Mouse (Mus musculus) lung, postnatal 0 days (tissue): ENCODE data around the gene Grpr. TPM values are rescaled to one million over a fixed set of nuclear protein-coding genes. Genes with fewer than 3 reads are reported as not detected.
A peak's percentile ranks its signal among the peaks of the same experiment; 100 is the strongest.

Source experiments
- ATAC-seq: fragments of 200-750 bp; cut with Nextera tagmentation; 2 replicates; pipeline ENCODE4 v1.8.0; 2017; ENCODE audit warnings: moderate library complexity
- DNase-seq: peaks from one replicate; pipeline ENCODE4 v3.0.0-alpha.2; 2016; ENCODE audit warnings: low spot score
- H3K27ac ChIP-seq: fragments of 300-500 bp; sonication (generic); 2 replicates; pipeline ENCODE4 v1.5.1; 2014; ENCODE audit warnings: antibody characterized with exemption, mild to moderate bottlenecking, low read length, mixed read lengths
- H3K27me3 ChIP-seq: fragments of 300-500 bp; sonication (generic); replicated peaks from 2 replicates; pipeline ENCODE4 v1.6.1; 2014; ENCODE audit warnings: low read length, mixed read lengths; ENCODE audit not compliant: insufficient read depth
- H3K36me3 ChIP-seq: fragments of 300-500 bp; sonication (generic); 2 replicates; pipeline ENCODE4 v1.6.1; 2014; ENCODE audit warnings: low read length, mixed read lengths; ENCODE audit not compliant: insufficient read depth
- H3K4me1 ChIP-seq: fragments of 300-500 bp; sonication (generic); 2 replicates; pipeline ENCODE4 v1.6.1; 2014; ENCODE audit warnings: antibody characterized with exemption, low read depth, low read length, mixed read lengths; ENCODE audit not compliant: insufficient read depth
- H3K4me2 ChIP-seq: fragments of 300-500 bp; sonication (generic); replicated peaks from 2 replicates; pipeline ENCODE4 v1.6.1; 2014; ENCODE audit warnings: low read depth, mild to moderate bottlenecking, low read length, moderate library complexity, mixed read lengths
- H3K4me3 ChIP-seq: fragments of 300-500 bp; sonication (generic); 2 replicates; pipeline ENCODE4 v1.5.1; 2014; ENCODE audit warnings: low read depth, low read length
- H3K9ac ChIP-seq: fragments of 300-500 bp; sonication (generic); replicated peaks from 2 replicates; pipeline ENCODE4 v1.6.1; 2014; ENCODE audit warnings: low read depth, mild to moderate bottlenecking
- H3K9me3 ChIP-seq: fragments of 300-500 bp; sonication (generic); 2 replicates; pipeline ENCODE4 v1.6.1; 2016; ENCODE audit warnings: low read length, mixed read lengths
- CTCF ChIP-seq: IDR thresholded peaks from 2 replicates; pipeline ENCODE4 v1.5.1; 2016; ENCODE audit warnings: antibody characterized with exemption, mild to moderate bottlenecking
- EP300 ChIP-seq: IDR thresholded peaks from 2 replicates; pipeline ENCODE4 v1.6.1; 2016; ENCODE audit warnings: antibody characterized with exemption, mild to moderate bottlenecking, control low read depth
- WGBS: fragments of 180-500 bp; shearing (Covaris S2); extraction: QIAGEN DNeasy Blood & Tissue Kit; methylation state at CpG from one replicate; pipeline ENCODE4 v1.1.7; 2014; 5-methylcytosine and 5-hydroxymethylcytosine counted together
- polyA plus RNA-seq: library from polyadenylated mRNA; unstranded; fragments of >200 nt; fragmentation: Nextera tagmentation; extraction: Ambion mirVana; gene quantifications from 2 replicates; pipeline ENCODE4 v1.2.1, GENCODE M21; 2015

Grpr gene
- 0.32 and 0.61 TPM in 2 replicates for polyA plus RNA-seq

DNA sequence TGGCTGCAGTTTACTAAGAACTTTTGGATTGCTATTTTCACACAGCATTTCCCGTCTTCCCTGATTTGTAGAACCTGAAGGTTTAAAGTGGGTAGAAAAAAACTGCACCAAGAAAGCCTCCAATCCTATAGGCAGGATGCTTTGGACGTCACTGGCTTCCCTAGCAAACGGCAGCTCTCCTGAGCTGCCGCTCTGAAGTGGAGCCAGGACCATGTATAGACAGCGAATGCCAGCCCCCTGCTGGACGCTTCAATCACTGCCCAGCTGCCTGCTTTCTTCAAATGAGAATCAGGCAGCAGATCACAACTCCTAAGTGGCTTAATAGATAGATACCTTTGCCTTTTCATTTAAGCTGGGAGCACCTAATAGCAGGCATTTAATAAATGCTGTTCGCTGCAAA is at the start of gene Grpr:
Gene Grpr (minus strand): TSS at position 12 of the 400 bp plus-strand sequence.
- H3K4me1 ChIP-seq = no peaks in the 10 kb centered on the region
- no peak within 1 kb of the TSS for H3K4me2 ChIP-seq
- no peak within 1 kb of the TSS for H3K9ac ChIP-seq
- H3K27ac ChIP-seq = no peak within 1 kb of the TSS
- H3K36me3 ChIP-seq = no peaks in the 10 kb centered on the region
- H3K9me3 ChIP-seq = no peaks in the 10 kb centered on the region
- 18% methylated on average over 7 of the region's 7 CpGs for WGBS
- no peak within 1 kb of the TSS for H3K4me3 ChIP-seq
- TF ChIP-seq CTCF (peak; percentile 69), EP300 (no peak)
- ATAC-seq (peak; percentile 94), DNase-seq (peak; percentile 81)
- H3K27me3 ChIP-seq = no peaks in the 10 kb centered on the region

DNA sequence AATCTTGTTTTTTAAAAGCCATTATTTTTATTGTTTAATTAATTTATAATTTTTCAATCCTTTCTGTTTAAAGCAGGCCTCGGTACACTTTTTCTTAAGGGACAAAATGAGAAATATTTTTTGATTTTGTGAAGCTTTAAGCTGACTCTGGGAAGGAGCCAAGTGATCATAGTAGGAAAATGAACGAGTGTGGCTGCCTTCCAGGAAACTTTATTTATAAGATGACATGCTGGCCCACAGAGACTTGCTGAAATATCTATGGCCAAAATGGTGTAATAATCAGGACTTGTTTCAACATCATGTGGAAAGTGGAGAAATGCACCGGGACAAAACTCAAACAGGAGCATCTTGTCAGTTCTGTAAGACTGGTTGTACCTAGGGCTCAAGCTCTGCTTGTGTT is 11.0 kb upstream of the Grpr start:
- no peak overlapping the region for H3K9ac ChIP-seq
- peak; percentile 39 for DNase-seq
- ATAC-seq = no peak

DNA sequence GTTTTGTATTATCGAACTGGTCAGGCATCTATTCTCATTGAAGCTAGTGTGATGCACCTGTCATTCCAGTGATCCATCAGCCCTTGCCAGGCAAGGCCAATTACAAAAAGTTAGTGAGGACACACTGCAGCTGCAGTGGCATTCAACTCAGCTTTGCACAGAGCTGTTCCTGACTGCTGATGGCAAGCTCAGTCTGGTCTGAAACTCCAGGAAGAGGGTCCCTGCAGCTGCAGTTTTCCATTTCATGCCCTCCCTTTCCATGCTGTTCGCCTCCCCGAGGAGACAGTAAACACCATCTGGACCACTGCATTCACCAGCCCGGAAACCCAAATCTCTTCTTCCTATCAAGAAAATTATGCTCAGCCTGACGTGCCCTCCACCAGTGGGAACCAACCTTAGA is 2.4 kb downstream of the Grpr start:
- Histone ChIP-seq H3K4me1 (no peaks in the 10 kb centered on the region), H3K4me2 (no peak overlapping the region), H3K9me3 (no peaks in the 10 kb centered on the region), H3K9ac (no peak overlapping the region), H3K4me3 (no peak overlapping the region), H3K27me3 (no peaks in the 10 kb centered on the region), H3K27ac (no peak overlapping the region), H3K36me3 (no peaks in the 10 kb centered on the region)
- DNase-seq (no peak), ATAC-seq (no peak)
- WGBS = 50% methylated on average over 5 of the region's 5 CpGs
- TF ChIP-seq CTCF = no peak
- no peak for TF ChIP-seq EP300

More for the DNA sequence above, 11.0 kb upstream of the Grpr start:
- H3K4me2 ChIP-seq = no peak overlapping the region
- H3K27ac ChIP-seq = no peak overlapping the region
- WGBS = 47% methylated on average over 3 of the region's 3 CpGs
- TF ChIP-seq EP300 = no peak
- no peak for TF ChIP-seq CTCF
- no peaks in the 10 kb centered on the region for H3K27me3 ChIP-seq
- no peak overlapping the region for H3K4me3 ChIP-seq
- H3K36me3 ChIP-seq = no peaks in the 10 kb centered on the region
- no peaks in the 10 kb centered on the region for H3K9me3 ChIP-seq
- H3K4me1 ChIP-seq = no peaks in the 10 kb centered on the region

DNA sequence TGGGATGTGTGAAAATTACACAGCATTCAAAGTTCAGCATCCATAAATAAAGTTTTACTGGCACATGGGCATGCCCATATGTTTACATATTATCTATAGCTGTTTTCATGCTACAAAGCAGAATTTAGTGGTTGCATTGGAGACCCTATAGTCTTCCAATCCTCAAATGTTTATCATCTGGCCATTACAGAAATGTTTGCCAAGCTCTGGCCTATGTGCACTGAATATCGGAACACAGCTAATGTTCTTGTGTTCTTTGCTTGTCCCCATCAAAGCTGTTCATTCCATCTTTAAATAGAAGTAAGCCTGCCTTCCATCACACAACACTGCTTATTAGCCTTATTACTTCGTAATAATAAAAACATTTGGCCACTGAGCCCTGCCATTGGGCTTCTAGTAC is 16.6 kb downstream of the Grpr start:
- DNase-seq = no peak
- no peak overlapping the region for H3K27ac ChIP-seq
- ATAC-seq = no peak
- no peaks in the 10 kb centered on the region for H3K27me3 ChIP-seq
- no peak overlapping the region for H3K4me3 ChIP-seq
- H3K4me1 ChIP-seq = no peaks in the 10 kb centered on the region
- H3K36me3 ChIP-seq = no peaks in the 10 kb centered on the region
- H3K9me3 ChIP-seq = no peaks in the 10 kb centered on the region
- TF ChIP-seq EP300 (no peak), CTCF (no peak)
- WGBS = 48% methylated on average over 2 of the region's 2 CpGs
- H3K4me2 ChIP-seq = no peak overlapping the region
- H3K9ac ChIP-seq = no peak overlapping the region

DNA sequence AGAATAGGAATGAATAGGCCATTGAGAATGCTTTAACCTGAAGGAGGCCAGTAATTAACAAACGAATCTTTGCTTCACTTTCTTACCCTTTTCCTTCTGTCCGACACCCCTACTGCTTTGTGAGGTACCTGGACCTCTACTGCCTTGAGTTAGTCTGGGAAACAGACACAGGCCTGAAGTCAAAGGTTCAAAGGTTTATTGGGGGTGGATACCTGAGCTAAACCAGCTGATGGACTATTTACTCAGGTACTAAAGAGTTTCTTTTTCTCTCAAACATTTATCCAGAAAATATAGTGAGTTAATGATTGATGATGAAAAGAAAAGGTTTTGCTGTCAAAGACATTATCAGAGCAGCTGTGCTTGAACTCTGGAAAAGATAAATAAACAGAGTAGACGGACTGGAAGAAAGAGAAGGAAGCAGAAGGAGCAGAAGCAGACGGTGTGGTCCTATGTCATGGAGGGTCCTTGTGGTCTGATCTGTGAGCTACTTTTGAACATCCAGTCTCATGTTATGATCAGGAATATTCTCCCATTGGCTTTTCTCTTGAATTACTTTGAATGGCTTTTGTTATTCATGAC is 30.4 kb downstream of the Grpr start:
- Histone ChIP-seq H3K27ac (no peak overlapping the region), H3K36me3 (no peaks in the 10 kb centered on the region), H3K4me2 (no peak overlapping the region), H3K27me3 (no peaks in the 10 kb centered on the region), H3K4me1 (no peaks in the 10 kb centered on the region), H3K9me3 (no peaks in the 10 kb centered on the region), H3K9ac (no peak overlapping the region), H3K4me3 (no peak overlapping the region)
- TF ChIP-seq CTCF (no peak), EP300 (no peak)
- ATAC-seq (no peak), DNase-seq (no peak)
- WGBS = 36% methylated on average over 4 of the region's 4 CpGs

DNA sequence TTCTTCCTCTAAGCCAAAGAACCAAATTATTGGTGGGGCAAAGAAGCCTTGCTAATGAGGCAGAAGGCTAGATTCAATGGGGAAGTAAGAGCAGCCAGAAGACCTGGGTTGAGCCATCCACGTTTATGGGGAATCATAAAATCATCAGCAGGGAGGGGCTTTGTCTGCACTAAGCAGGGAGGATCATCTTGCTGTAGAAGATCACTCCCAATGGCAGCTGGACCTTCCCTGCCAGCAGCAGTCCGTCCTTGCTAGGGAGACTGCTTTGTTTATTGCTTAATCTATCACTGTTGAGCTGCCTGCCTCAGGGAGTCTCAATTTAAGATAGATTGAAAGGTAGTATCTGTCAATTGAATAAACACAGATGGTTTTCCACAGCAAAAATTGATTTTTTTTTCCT is 37.7 kb downstream of the Grpr start:
- no peak overlapping the region for H3K4me3 ChIP-seq
- no peak for TF ChIP-seq EP300
- no peak for TF ChIP-seq CTCF
- H3K36me3 ChIP-seq = no peaks in the 10 kb centered on the region
- H3K27ac ChIP-seq = no peak overlapping the region
- 24% methylated on average over 2 of the region's 2 CpGs for WGBS
- H3K9me3 ChIP-seq = no peaks in the 10 kb centered on the region
- H3K4me1 ChIP-seq = no peaks in the 10 kb centered on the region
- no peak overlapping the region for H3K9ac ChIP-seq
- ATAC-seq (no peak), DNase-seq (no peak)
- no peaks in the 10 kb centered on the region for H3K27me3 ChIP-seq
- no peak overlapping the region for H3K4me2 ChIP-seq

DNA sequence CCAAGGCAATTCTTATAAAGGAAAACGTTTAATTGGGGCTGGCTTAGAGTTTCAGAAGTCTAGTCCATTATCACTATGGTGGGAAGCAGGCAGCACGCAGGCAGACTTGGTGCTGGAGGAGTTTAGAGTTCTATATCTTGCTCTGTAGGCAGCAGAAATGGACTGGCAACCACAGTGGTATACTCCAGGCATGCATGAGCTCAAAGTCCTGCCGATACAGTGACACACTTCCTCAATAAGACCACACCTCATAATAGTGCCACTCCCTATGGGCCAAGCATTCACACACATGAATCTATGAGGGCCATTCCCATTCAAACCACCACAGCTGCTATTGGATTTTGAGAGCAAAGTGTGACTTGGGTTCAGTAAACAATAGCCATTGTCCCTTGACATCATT is 47.4 kb downstream of the Grpr start:
- Histone ChIP-seq H3K36me3 (no peaks in the 10 kb centered on the region), H3K4me2 (no peak overlapping the region)
- no peak for TF ChIP-seq EP300
- TF ChIP-seq CTCF = no peak

More for the DNA sequence above, 47.4 kb downstream of the Grpr start:
- H3K4me3 ChIP-seq = no peak overlapping the region
- H3K27me3 ChIP-seq = no peaks in the 10 kb centered on the region
- H3K9ac ChIP-seq = no peak overlapping the region
- no peak for ATAC-seq
- no peak overlapping the region for H3K27ac ChIP-seq
- H3K9me3 ChIP-seq = no peaks in the 10 kb centered on the region
- H3K4me1 ChIP-seq = no peaks in the 10 kb centered on the region
- WGBS = 77% methylated on average over 3 of the region's 3 CpGs
- DNase-seq = no peak

Other genes with a start within 250 kb of the Grpr start
- 0.23 TPM in 1 of 2 replicates, not detected in the other for gene Rnf138rt1, start 211.7 kb upstream of the Grpr start, polyA plus RNA-seq